Mouse (Mus musculus) ovary, postnatal 14 days (tissue): ENCODE data around the gene Sox10.

ENCODE experiments used
- DNase-seq: peaks from one replicate; pipeline ENCODE4 v3.0.0; 2022; ENCODE audit warnings: low spot score

Sox10 gene

DNA sequence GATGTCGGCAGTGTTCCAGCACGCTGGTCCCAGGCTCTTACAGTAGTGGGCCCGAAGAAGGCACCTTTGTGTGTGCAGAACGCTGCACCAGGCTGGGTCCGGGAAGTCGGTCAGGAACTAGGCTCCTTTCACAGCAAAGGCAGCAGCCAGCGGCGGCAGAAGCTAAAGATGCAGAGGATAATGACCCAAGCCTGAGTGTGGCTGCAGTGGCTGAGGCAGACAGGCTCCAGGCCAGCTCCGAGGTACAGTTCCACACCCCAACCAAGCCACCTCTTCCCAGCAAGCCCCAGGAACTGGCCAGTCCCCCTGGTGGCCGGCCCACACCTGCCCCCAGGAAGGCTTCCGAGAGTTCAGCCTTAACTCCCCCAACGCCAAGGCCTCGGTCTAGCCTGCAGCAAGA lies 42.5 kb downstream of the Sox10 start:
- DNase-seq: no peak

DNA sequence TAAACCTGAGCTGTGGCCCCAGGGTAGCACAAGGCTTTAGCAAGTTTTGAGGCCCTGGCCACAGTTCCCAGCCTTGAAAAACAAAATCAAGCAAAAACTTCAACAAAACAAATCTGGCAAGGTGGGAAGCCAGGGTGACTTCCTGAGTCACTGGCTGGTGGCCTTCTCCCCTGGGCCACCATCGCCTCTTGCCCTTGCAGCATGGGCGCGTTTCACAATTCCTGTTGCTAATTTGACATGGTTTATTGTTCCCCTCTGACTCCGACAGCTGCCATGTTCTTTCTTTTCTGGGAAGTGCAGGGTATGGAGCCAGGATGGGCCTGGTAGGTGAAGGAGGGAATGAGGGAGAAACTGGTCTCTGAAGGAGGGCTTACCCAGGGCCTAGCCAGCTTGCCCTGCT lies 42.9 kb downstream of the Sox10 start:
- no peak for DNase-seq

DNA sequence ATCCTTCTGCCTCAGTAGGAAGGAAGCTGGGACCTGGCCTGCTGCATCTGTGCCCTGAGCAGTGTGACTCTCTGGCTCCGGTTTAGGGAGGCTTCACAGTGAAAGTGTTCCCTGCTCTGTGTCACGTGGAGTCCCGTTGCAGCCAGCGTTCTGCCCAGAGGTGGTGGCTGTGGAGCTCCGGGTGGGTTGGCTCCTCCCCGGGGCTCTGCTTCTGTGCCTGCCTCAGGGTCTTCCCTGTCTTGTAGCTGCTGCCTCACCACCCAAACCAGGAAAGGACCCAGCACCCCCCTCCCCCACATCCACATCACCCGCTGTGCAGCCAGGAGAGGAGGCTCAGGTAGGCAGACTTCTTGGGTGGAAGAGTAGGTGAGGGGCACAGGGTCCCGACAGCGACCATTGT lies 45.5 kb downstream of the Sox10 start:
- DNase-seq: no peak

DNA sequence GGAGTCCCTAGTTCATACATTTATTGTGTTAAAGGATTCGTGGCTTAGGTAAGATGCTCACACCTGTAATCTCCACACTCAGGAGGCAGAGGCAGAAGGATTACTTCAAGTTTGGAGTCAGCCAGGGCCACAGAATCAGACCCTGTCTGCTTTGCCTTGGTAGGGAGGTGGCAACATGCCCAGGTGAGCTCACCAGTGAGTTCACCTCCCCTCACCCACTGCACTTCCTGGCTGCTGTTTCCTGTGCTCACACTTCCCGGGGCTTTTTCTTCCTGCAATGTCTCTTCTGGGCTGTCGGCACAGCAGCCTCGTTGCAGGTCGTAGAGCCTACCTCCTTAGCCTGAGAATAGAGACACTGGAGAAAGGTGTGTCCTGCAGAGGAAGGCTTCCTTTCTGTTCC lies 49.8 kb downstream of the Sox10 start:
- no peak for DNase-seq

DNA sequence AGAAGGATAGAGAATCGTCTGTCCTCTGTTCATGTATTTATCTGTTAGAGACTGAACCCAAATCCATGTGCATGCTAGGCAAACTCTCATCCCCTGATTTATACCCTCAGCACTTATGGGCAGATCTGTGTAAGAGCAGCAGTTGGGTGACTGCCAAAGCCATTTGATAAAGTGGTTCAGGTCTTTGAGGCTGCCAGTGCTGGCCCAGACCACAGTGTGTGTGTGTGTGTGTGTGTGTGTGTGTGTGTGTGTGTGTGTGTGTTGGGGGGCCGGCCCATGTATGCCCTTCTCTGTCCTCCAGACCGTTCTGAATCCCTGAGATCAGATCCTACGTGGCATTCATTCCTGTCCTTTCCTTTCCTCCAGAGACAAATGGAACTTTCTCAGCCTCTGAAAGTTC lies 53.3 kb downstream of the Sox10 start:
- DNase-seq: no peak

DNA sequence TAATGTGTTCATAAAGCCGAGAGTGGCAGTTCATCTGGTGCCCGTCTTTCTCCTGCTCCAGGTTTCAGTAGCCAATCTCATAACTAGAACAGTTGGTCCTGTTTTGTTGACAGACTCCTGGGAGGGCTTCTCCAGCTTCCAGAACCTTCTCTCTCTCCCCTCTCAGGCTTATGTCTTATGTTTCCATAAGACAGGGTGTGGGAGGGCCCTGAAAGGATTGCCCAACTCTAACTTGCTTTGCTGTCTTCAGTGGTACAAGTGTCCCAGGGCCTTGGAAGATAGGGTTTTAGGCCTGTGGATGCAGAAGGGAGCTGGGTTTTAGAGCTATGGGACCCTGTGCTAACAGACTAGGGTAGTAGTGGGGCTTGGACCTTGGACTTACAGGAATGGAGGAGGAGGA lies 54.5 kb downstream of the Sox10 start:
- no peak for DNase-seq

DNA sequence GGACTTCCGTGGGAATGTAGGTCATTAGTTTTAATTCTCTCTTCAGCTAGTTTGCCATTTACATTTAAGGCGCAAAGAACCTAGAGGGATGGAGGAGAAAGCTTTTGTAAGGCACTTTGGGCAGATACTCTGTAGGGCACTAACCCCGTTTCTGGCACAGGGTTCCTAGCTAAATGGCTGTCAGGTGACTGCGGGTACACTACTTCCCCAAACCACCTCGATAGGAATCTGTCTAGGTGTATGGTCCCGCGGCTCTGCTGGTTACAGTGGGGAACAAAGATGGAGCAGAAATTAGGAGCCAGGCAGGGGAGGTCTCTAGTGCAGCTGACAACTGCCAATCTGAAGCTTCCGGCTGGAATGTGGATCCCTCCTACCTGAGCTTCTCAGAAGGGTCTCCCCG lies 55.0 kb downstream of the Sox10 start:
- DNase-seq: no peak

DNA sequence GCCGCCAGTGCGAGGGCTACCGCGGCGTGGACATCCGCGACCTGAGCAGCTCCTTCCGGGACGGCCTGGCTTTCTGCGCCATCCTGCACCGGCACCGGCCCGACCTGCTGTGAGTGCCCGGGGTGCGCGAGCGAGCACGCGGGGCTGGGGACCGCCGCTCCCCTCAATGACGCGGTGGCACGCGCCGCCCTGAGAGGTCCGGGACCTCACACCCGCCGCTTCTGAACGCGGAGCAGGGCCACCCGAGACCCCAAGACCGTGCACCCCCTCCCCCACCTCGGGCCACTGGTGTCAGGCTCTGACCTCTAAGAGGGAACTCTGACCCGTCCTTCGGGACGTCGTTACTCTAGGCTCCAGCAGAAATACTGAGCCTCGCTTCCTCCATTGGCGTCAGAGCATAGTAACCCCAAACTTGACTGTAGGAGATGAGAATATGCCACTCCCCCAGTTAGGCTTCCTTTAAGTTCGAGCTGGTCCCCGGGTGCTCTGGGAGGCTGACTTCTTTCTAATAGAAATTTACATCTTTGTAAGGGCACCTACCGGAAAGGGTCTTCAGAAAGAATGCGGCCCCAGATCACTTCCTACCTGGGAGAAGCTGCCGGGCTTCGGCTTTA lies 55.6 kb downstream of the Sox10 start:
- DNase-seq: no peak

DNA sequence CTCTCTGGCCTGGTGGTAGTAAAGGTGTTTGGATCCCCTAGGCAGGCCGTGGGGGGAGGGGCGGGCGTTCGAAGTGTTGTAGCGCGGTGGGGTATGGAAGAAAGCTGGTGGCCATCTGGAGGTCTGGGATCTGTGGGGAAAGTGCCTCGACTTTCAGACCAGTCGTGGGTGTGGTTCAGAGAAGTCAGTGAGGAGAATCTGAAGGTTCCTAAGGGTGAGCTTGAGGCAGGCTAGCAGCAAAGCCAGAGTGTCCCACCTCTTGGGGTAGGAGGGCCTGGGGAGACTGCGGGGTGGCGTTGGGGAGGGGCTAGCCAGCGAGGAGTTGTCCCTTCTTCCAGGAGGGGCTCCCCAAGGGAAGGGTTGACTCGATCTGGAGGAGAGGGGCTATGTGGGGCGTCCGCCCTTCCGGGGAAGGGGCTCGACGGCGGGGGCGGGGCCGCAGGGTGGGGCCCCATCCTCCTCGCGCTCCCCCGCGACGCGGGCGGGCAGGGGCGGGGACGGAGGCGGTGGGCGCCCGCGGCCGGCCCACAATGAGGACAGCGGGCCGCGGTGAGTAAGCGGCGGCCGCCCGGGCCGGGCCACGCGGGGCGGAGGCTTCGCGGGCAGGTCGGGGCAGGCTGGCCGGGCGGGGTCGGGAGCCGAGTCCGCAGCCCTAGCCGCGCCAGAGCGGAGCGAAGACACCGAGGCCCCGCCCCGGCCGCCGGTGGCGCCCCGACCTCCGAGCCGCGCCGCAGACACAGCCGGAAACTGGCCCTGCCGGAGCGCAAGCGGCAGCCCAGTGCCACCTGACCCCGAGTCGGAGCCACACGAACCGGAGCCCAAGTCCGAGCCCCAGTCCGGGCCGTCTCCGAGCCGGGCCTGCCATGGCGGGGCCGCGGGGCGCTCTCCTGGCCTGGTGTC lies 56.4 kb downstream of the Sox10 start, which contains the start of gene Micall1:
Gene Micall1, plus strand, starts transcription at position 478 of the 900 bp plus-strand sequence.
- peak; percentile 57 for DNase-seq

DNA sequence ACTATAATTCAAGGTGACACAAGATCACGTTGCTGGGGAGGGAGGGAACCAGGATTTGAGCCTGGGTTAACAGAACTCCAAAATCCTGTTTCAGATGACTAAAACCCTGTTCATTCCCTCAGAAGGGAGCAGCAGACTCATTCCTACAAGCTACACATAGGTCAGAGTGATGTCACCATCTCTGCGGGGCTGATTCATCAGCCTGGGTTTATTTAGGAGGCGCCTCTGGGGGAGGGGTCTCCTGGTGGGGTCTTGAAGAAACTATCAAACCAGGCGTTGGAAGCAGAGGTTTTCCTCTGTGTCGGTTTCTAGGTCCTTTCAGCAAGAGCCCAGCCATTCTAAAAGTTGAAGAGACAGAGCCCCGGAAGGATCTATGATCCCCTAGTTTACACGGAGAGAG lies 57.1 kb downstream of the Sox10 start:
- DNase-seq: no peak

DNA sequence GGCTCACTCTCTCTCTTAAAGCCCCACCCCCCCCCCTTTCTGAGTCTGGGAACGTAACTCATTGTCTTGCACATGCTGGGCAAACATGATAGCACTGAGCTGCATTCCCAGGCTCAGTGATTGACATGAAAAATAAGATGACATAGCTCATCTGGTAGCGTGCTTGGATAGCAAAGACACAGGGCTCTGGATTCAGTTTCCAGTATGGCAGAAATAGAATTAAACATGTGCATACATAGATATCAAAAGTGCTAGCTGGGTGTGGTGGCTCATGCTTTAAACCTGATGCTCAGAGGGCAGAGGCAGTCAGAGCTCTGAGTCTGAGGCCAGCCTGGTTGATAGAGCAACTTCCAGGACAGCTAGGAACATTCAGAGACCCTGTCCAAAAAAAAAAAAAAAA lies 59.2 kb downstream of the Sox10 start:
- DNase-seq: no peak
